21 mouse cellular contexts compared by ENCODE assay signal in genomic region chr5:122231431-122231830, GRCm38 (mm10). TPM values are rescaled to one million over a fixed set of nuclear protein-coding genes. Genes with fewer than 3 reads are reported as not detected.
A peak's percentile ranks its signal among the peaks of the same experiment; 100 is the strongest.
DNase-seq lines count a peak whose midpoint lies in the region; ATAC-seq lines count a peak whose summit lies in the region.
"Had no signal": no experiment of that assay in that cellular context is flagged by ENCODE, and none has a peak within 500 bp of the region (broad histone marks: within the 10 kb centered on the region; RNA-seq: fewer than 3 reads in every experiment).

No protein-coding gene starts in this region.

- H3K9me3 ChIP-seq in hindbrain, embryonic 11.5 days (ENCODE audit: control insufficient read depth, low read length): no peaks in the 10 kb centered on the region
- H3K9me3 ChIP-seq: embryonic facial prominence, embryonic 15.5 days; hindbrain, embryonic 15.5 days; liver, embryonic 12.5 days had no signal

- 80% methylated on average over 6 of the region's 6 CpGs for WGBS in hindbrain, embryonic 11.5 days

- DNase-seq in thymus, postnatal 25 days: peak; percentile 39
- DNase-seq in thymus, postnatal 36 days: no peak
- peak; percentile 37 for DNase-seq in T-cell, adult 2 months (ENCODE audit: low spot score)
- peak; percentile 63 for DNase-seq in naive thymus-derived CD4-positive, alpha-beta T cell, adult 2 months (ENCODE audit: low read depth)
- DNase-seq in adrenal gland, postnatal 25 days: no peak
- DNase-seq in hindbrain, embryonic 11.5 days (ENCODE audit: low spot score): no peak
- DNase-seq: adrenal gland, postnatal 10 days; cerebellum, adult 9-10 months; gastrocnemius, adult 2 months; heart, postnatal 4 days; kidney, postnatal 25 days; lung, adult 2 months; spleen, adult 18-20 months had no signal

- no peaks in the 10 kb centered on the region for H3K27me3 ChIP-seq in hindbrain, embryonic 11.5 days (ENCODE audit: control insufficient read depth, insufficient read depth, low read length)
- H3K27me3 ChIP-seq: embryonic facial prominence, embryonic 15.5 days; hindbrain, embryonic 15.5 days; limb, embryonic 13.5 days; neural tube, embryonic 15.5 days had no signal

- no peak overlapping the region for H3K4me3 ChIP-seq in hindbrain, embryonic 11.5 days (ENCODE audit: low read depth, low read length)
- H3K4me3 ChIP-seq: embryonic facial prominence, embryonic 15.5 days; gastrocnemius, adult 2 months; hindbrain, embryonic 15.5 days; limb, embryonic 13.5 days; liver, embryonic 12.5 days; neural tube, embryonic 15.5 days had no signal

- no peak for ATAC-seq in inflammation-experienced regulatory T-cells, adult 6 months
- ATAC-seq in hindbrain, embryonic 11.5 days (ENCODE audit: low FRiP score): no peak
- ATAC-seq: forebrain, embryonic 14.5 days; intestine, embryonic 16.5 days; liver, embryonic 12.5 days had no signal

- no peaks in the 10 kb centered on the region for H3K36me3 ChIP-seq in hindbrain, embryonic 11.5 days (ENCODE audit: control insufficient read depth, insufficient read depth, low read length)
- H3K36me3 ChIP-seq: embryonic facial prominence, embryonic 15.5 days; hindbrain, embryonic 15.5 days; limb, embryonic 13.5 days; liver, embryonic 12.5 days; neural tube, embryonic 15.5 days had no signal

- no peak overlapping the region for H3K9ac ChIP-seq in hindbrain, embryonic 11.5 days (ENCODE audit: low read depth, low read length)
- H3K9ac ChIP-seq: embryonic facial prominence, embryonic 15.5 days; hindbrain, embryonic 15.5 days; limb, embryonic 13.5 days; liver, embryonic 12.5 days; neural tube, embryonic 15.5 days had no signal

- H3K4me2 ChIP-seq in hindbrain, embryonic 11.5 days (replicated peaks; ENCODE audit: low read depth, low read length): no peak overlapping the region
- H3K4me2 ChIP-seq: embryonic facial prominence, embryonic 15.5 days; hindbrain, embryonic 15.5 days; limb, embryonic 13.5 days; liver, embryonic 12.5 days; neural tube, embryonic 15.5 days had no signal

- H3K27ac ChIP-seq in hindbrain, embryonic 11.5 days (ENCODE audit: low read depth, low read length): no peak overlapping the region
- H3K27ac ChIP-seq: hindbrain, embryonic 15.5 days; limb, embryonic 13.5 days; liver, embryonic 12.5 days; neural tube, embryonic 15.5 days had no signal

- H3K4me1 ChIP-seq in hindbrain, embryonic 11.5 days (replicated peaks; ENCODE audit: control insufficient read depth, insufficient read depth, low read length): 0 out of 2 replicates have a peak, but pooled peaks cover 2% of the 10 kb centered on the region

RNA-seq across cellular contexts. Expression of gene Hvcn1, which starts 24.8 kb away (rescaled TPM):
- 10 to 100 TPM; 31.9 to 54.2 (median 48.9) TPM for polyA plus RNA-seq in inflammation-experienced regulatory T-cells, adult 6 months (2017; shearing (Covaris generic))
- total RNA-seq in adrenal gland, postnatal 25 days (2021): 0.81 and 1.9 TPM in 2 replicates
- polyA plus RNA-seq in hindbrain, embryonic 11.5 days (2014; fragmentation: Nextera tagmentation; extraction: Ambion mirVana): 5.0 and 6.1 TPM in 2 replicates

RNA-seq across cellular contexts. Expression of gene Tctn1, which starts 32.8 kb away (rescaled TPM):
- 1 to 10 TPM in 1 of 3 experiments, under 1 TPM in 2; 0.68 to 1.7 (median 0.90) TPM for polyA plus RNA-seq in inflammation-experienced regulatory T-cells, adult 6 months (2017; shearing (Covaris generic))
- 16.5 and 19.0 TPM in 2 replicates for total RNA-seq in adrenal gland, postnatal 25 days (2021)
- polyA plus RNA-seq in hindbrain, embryonic 11.5 days (2014; fragmentation: Nextera tagmentation; extraction: Ambion mirVana): 4.4 and 5.6 TPM in 2 replicates

RNA-seq across cellular contexts. Expression of gene Pptc7, which starts 52.7 kb away (rescaled TPM):
- polyA plus RNA-seq in inflammation-experienced regulatory T-cells, adult 6 months (2017; shearing (Covaris generic)): 10 to 100 TPM in 2 of 3 experiments, 1 to 10 TPM in 1; 9.6 to 21.6 (median 20.9) TPM
- 48.2 and 52.6 TPM in 2 replicates for total RNA-seq in adrenal gland, postnatal 25 days (2021)
- 8.1 and 8.4 TPM in 2 replicates for polyA plus RNA-seq in hindbrain, embryonic 11.5 days (2014; fragmentation: Nextera tagmentation; extraction: Ambion mirVana)

Comparison
In these comparisons a context has a peak if more than half of its experiments do, and no peak if none do; other contexts are left out.
1. DNase-seq: peak in thymus, postnatal 25 days (single experiment), T-cell, adult 2 months (single experiment) and naive thymus-derived CD4-positive, alpha-beta T cell, adult 2 months (single experiment); none in thymus, postnatal 36 days (0 of 2), adrenal gland, postnatal 25 days (single experiment) and hindbrain, embryonic 11.5 days (single experiment).